Mouse (Mus musculus) CD4-positive, CD25-positive, alpha-beta regulatory T cell, adult 9 weeks (primary cell): ENCODE data around the gene Sidt1. TPM values are rescaled to one million over a fixed set of nuclear protein-coding genes. Genes with fewer than 3 reads are reported as not detected.

Experiments used
- polyA plus RNA-seq: library from polyadenylated mRNA; unstranded; fragments of 100-300 nt; shearing (Covaris generic); gene quantifications from one replicate; pipeline ENCODE4 v1.2.1, GENCODE M21; 2017

Sidt1 gene
- polyA plus RNA-seq = 36.3 TPM

GRCm38 (mm10) chr16:44332861-44333284 lies at the start of gene Sidt1:
Gene Sidt1, minus strand, starts transcription at chr16:44333196.

GRCm38 (mm10) chr16:44347071-44347901 lies 14.3 kb upstream of the Sidt1 start, which contains the start of gene Spice1:
Gene Spice1, plus strand, starts transcription at chr16:44347121.

Other genes starting within 250 kb of the Sidt1 start
- 27.8 TPM for gene Atp6v1a, start 193.5 kb downstream of the Sidt1 start, polyA plus RNA-seq
- 24.2 TPM for gene Naa50, start 193.4 kb downstream of the Sidt1 start, polyA plus RNA-seq
- gene Usf3, start 159.9 kb downstream of the Sidt1 start, polyA plus RNA-seq = 2.7 TPM
- 45.6 TPM for gene Spice1, start 13.9 kb upstream of the Sidt1 start, polyA plus RNA-seq
- not detected for gene Cfap44, start 61.6 kb upstream of the Sidt1 start, polyA plus RNA-seq
- gene Boc, start 225.7 kb upstream of the Sidt1 start, polyA plus RNA-seq = 1.2 TPM